Mouse (Mus musculus): Measurements from ENCODE around the gene Dpp4. TPM values are rescaled to one million over a fixed set of nuclear protein-coding genes. Genes with fewer than 3 reads are reported as not detected.

The Dpp4 gene
- total RNA-seq, 2 experiments from 2014 or later = 2.0 to 3.5 TPM

DNA sequence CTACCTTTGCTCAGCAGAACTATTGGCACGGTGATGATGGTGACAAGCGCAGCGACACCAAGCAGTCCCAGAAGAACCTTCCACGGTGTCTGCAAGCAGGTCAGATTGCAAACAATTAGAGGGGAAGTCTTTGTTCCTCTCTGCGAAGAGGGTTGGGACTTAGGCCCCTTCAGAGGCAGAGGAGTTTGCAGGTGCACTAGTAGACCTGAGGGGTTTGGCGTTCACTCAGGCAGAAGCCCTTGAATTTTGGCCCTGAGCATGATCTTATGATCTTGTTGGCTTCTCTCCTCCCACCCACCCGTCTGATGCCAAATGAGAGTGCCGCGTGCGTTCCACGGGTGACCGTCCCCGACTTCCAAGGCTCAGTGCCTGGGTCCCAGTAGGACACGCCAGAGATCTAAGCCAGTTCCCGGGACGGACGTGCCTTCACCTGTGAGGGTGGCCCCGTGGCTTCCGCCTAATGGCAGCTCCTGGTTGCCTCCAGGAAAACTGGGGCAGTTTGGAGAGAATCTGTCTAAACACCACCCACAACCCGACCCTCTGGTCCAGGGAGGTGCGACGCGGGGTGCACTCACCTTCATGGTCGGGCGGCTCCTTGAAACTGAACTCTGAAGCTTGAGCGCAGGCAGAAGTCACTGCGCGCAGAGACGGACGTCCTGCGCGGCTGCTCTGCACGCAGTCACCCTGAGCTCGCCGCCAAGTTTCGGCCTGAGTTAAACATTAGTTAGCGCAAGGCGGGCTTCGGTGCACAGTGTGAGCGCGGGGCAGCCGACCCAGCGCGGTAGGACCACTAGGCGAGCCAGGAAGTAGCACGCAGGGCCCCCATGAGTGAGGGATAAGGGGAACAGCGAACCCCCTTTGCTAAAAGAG, 585 bp downstream of the Dpp4 start:
- peak; percentile 1 to 6 for DNase-seq (ENCODE audit: low spot score in 2 of 2)

GRCm38 (mm10) chr2:62408701-62409201, 3.3 kb downstream of the Dpp4 start:
- DNase-seq (ENCODE audit: low spot score in 2 of 2) = no peak

GRCm38 (mm10) chr2:62408216-62408615, 3.8 kb downstream of the Dpp4 start:
- DNase-seq (ENCODE audit: low spot score in 2 of 2) = no peak

- no peak for DNase-seq (ENCODE audit: low spot score in 2 of 2)
Measured at GRCm38 (mm10) chr2:62403556-62404135, 8.4 kb downstream of the Dpp4 start.

- DNase-seq (ENCODE audit: low spot score in 2 of 2) = no peak
Measured at GRCm38 (mm10) chr2:62401011-62401410, 11.0 kb downstream of the Dpp4 start.

- no peak for DNase-seq (ENCODE audit: low spot score in 2 of 2)
Measured at GRCm38 (mm10) chr2:62399832-62400231, 12.2 kb downstream of the Dpp4 start.

- DNase-seq (ENCODE audit: low spot score in 2 of 2) = no peak
Measured at GRCm38 (mm10) chr2:62399361-62399760, 12.7 kb downstream of the Dpp4 start.

- no peak for DNase-seq (ENCODE audit: low spot score in 2 of 2)
Measured at GRCm38 (mm10) chr2:62398115-62398875, 13.7 kb downstream of the Dpp4 start.

GRCm38 (mm10) chr2:62397661-62398060, 14.4 kb downstream of the Dpp4 start:
- DNase-seq (ENCODE audit: low spot score in 2 of 2) = no peak

DNA sequence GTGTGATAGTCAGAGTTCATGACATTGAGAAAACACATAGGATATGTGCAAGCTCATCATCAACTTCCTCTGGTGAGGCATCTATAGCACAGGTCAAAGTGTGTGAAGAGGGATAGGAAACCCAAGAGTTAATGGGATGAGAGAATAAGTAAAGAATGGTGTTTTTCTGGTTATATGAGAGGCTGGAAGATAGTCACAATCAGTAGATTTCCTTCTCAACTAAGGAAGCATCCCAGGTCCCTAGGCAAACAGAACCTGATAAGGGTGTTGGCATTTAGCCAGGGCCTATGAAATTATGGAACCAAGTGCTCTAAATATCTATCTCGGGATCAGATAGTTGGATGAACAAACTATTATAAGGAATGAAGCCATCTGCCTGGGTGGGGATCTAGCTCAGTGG, 15.2 kb downstream of the Dpp4 start:
- DNase-seq (ENCODE audit: low spot score in 2 of 2) = no peak

- no peak for DNase-seq (ENCODE audit: low spot score in 2 of 2)
Measured at GRCm38 (mm10) chr2:62394800-62395199, 17.2 kb downstream of the Dpp4 start.

DNA sequence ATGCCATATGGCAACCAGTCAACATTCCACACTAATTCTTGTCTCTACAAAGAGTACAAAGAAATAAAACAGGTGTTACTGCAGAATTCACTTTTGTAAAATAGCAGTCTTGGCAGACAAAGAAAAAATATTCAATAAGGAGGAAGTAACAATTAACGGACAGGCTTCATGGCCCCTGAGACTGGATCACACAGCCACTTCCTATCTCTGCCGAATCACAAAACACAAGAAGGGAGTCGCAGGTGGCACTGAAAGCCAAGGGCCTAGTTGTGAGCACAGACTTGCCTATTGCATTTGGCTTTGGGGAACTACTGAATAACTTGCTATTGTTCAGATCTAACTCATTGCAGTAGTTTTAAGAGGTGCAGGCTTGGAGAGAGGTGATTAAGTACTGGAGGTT, 19.9 kb downstream of the Dpp4 start:
- no peak for DNase-seq (ENCODE audit: low spot score in 2 of 2)

DNA sequence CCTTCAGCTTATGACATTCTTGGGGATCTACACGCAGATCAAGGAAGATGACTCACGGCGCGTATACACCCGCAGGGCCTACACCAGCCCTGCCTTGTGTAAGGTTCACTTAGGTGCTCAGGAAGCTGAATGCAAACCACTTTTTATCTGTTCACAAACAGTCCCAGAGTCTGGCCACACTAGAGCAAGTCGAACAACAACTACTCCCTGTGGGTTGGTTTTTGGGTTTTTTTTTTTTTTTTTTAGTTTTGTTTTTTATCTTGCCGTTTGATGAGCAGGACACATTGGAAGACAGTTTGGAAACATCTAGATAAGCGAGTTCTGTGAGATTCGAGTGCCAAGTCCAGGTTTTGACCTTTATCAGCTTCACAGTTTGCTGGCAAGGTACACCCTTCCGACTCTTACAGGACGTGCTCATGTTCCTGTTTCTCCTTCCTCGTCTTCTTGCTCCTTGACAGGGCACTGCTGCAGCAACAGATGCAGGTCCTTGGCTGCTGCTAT, 21.0 kb downstream of the Dpp4 start:
- no peak for DNase-seq (ENCODE audit: low spot score in 2 of 2)

DNA sequence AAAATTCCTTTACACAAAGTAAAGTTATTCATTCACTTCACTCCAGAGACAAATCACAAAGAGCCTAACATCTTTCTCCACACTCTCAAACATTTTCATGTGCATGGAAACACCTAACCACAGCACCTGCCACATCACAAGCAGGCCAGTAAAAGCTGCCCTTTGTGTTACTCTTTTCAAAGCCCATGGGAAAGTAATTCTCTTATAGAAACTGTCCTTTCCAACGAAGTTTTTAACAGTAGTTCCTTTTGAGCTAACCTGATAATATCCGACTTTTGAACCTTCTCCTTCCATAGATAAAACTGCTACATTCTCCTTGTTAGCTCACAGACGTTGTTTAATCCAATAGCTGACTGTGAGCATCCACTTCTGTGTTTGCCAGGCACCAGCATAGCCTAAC, 21.7 kb downstream of the Dpp4 start:
- DNase-seq (ENCODE audit: low spot score in 2 of 2) = no peak

DNA sequence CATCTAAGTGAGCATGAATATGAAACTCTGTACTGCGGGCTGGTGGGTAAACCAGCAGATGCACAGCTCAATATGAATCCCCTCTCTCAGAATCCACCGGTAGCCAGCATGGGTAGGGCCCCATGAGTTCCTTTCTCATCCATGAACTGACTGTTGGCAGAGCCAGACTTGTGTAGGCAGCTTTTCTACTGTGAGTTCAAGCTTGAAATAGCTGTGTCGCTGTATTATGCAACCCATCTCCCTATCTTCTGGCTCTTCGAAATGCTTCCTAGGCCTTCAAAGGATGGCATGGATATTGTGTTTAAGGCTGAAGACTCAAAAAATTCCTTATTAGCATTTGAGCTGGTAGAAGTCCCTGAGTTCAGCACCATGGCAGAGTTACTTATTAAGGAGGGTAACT, 23.2 kb downstream of the Dpp4 start:
- peak; percentile 12 to 39 for DNase-seq (ENCODE audit: low spot score in 2 of 2)

DNA sequence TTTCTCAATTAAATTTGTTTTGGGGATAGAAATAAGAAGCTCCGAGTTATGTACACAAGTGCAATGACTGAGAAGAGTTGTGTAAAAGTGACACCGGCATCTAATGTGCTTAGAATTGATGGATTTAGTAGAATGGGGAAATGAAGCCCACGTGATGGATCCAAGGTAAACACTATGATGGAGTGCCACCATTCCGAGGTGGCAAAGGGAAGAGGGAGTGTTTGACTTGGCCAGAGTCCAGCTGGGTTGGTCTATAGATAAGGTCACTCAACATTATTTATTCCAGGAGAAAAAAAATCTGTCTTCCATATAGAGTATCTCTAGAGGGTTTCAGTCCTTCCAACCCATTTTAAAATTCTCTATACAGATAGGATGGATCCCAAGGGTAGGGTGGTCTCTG, 28.8 kb downstream of the Dpp4 start:
- no peak for DNase-seq (ENCODE audit: low spot score in 2 of 2)

DNA sequence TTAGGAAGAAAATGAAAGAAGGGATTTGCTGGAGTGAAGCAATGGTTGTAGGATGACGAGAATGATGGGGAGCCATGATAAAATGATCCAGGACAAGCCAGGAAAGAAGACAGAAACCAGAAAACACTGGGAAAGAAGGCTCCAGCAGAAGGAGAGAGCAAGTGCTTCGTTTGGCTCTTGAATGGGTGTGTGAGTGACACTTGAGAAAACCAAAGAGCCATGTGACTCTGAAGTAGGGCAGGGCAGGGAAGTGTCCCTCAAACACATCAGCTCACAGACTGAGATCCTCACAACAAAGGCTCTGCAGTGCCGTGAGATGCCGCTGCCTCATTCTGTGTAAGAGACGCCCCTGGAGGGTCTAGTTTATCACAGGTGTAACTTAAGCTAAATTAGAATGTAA, 29.6 kb downstream of the Dpp4 start:
- DNase-seq (ENCODE audit: low spot score in 2 of 2) = no peak

DNA sequence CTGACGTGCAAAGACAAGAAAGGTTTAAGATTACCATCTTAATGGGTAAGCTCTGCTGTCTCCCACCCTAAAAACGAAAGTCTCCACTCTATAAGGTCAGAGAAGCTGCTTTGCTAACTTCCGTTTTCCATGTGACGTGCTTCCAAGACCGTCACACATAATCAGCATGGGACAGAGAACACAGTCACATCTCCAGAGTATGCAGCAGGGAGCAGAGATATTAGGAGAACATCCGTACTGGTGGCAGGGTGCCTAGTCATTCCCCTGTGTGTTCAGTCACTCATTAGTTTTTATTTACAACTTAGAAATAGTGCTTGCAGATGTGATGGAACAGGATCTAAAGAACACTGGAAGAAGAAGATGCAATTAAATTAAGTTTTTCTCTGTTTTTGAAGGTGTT, 30.3 kb downstream of the Dpp4 start:
- DNase-seq (ENCODE audit: low spot score in 2 of 2) = no peak

DNA sequence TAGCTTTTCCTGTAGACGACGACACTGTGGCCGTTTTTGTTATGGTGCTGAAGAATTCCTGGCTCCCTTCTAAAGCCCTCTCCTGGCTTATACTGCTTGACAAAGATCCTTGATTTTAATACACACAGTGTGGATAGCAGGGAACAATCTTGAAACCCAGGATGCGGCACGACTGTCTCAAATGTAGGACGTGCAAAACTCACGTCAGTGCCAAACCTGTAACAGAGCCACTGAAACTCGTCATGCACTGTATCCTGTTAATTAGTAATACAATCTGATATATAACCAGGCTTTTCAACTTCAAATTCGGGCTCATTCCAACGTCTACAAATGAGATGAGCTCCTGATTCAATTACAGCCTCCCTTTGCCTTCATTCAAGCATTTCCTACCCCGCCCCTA, 38.3 kb downstream of the Dpp4 start:
- DNase-seq (ENCODE audit: low spot score in 2 of 2) = no peak

- DNase-seq (ENCODE audit: low spot score in 2 of 2) = no peak
Measured at GRCm38 (mm10) chr2:62370048-62370447, 42.0 kb downstream of the Dpp4 start.

- peak in 1 of 2 experiments; percentile 27 for DNase-seq (ENCODE audit: low spot score in 2 of 2)
Measured at GRCm38 (mm10) chr2:62368349-62369053, 43.5 kb downstream of the Dpp4 start.

All from left cerebral cortex, adult 18-20 months (tissue).